Mouse (Mus musculus): ENCODE data around the gene Dmac2.

DNA sequence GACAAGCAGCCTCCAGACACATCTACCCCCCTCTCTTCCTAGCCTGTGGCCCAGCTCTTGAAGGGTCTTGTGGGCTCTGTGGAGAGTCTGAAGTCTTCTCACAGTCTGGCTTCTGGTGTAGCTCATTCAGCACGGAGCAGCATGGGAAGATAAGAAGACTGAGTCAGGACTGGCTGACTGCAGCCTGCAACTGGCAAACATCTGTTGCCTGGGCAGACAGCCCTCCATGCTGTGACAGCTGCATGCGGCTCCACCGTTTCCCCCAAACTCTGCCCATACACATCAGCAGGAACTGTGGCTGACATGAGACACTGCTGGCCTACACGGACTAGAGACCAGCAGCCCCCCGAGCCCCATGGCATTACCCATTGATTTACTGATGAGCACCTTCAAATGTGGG, 5.6 kb downstream of the Dmac2 start:
- TF ChIP-seq CTCF (conservative IDR thresholded peaks at IDR 0.05; ENCODE audit: low read length) (no peak), POU5F1 (IDR thresholded peaks at IDR 0.05; ENCODE audit: borderline replicate concordance, low read length) (no peak), NANOG (IDR thresholded peaks at IDR 0.05; ENCODE audit: borderline replicate concordance, low read length) (no peak)

Measured in E14TG2a.4 (cell line).